Mouse (Mus musculus) adrenal gland, adult 2 months (tissue): ENCODE data around the gene Cobl. TPM values are rescaled to one million over a fixed set of nuclear protein-coding genes. Genes with fewer than 3 reads are reported as not detected.
A peak's percentile ranks its signal among the peaks of the same experiment; 100 is the strongest.

Experiments
- DNase-seq: peaks from one replicate; pipeline ENCODE4 v3.0.0; 2021
- long read RNA-seq: library from polyadenylated mRNA; stranded (forward); transcript quantifications from one replicate; pipeline ENCODE4 v2.0.0, GENCODE M21; 2021
- polyA plus RNA-seq: library from polyadenylated mRNA; depleted of rRNA; stranded (reverse); fragments of >200 nt; gene quantifications from 2 replicates; pipeline ENCODE4 v1.2.3, GENCODE M21; 2012; rRNA removed
- total RNA-seq, 2 experiments: library from RNA; stranded (reverse); gene quantifications; 2 replicates each; pipeline ENCODE4 v1.2.3; 2021

Cobl gene
- 1 to 10 TPM; 3.5 to 3.9 TPM for total RNA-seq
- 0.34 and 0.37 TPM in 2 replicates for polyA plus RNA-seq
- long read RNA-seq, result 0 reads

DNA sequence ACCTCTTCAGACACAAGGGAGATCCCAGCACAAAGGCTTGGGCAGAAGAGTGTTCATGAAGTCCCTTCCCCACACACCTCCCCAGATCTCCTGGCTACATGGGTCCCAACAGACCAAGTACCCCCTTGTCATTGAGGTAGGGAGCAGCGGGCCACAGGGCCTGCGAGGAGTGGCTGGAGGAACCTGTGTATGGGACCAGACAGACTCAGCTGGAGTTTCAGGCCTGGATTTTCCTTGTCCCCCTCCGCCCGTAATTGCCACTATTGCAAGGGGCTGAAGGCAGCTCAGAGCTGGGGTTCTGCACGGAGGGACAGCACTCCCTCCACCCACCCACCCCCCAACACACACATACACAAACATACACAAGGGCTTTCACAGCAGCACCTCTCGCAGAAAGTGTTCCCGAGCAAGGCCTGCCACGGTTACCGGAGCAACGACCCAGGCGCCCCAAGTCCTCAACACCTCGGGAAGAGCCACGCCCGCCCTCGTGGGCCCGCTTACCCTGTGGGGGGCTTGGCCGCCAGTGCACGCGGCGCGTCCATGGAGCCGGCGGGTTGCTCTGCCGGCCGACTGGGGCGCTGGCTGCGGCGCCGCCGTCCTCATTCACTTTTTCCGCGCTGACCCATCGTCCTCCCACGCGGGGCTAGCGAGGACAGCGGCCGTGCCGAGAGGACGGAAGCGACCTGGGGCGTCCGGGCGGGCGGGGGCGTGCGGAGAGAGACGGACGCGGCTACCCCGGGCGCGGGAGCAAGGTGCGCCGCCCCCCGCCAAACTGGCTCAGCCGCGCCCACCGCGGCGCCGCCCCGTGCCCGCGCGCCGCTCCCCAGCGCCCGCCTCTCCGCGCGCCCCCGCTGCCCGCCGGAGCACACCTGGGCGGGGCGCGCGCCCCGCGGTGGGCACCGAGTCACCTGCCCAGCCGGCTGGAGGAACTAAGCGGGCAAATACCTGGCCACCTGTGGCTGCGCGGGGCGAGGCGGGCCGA lies at the start of gene Cobl:
Gene Cobl, minus strand, starts transcription at position 780 of the 982 bp plus-strand sequence.
- DNase-seq, result peak; percentile 36

DNA sequence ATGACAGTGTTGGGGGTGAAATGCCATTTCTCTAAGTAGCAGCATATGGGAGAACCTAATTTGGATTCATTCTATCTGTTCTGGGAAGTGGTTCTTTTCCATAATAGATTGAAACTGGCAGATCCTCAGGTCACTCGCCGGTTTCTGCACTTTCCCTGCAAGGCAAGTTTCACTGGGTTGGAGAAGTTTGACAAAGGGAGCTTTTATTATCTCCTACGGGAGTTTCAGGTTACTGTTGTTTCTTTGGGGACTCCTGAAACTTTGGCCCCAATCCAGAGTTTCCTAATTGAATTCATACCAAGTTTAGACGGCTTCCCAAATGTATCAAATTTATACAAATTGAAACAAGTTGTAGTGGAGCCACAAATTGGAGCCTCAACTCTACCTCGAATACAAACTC lies 49.0 kb upstream of the Cobl start:
- DNase-seq, result no peak

DNA sequence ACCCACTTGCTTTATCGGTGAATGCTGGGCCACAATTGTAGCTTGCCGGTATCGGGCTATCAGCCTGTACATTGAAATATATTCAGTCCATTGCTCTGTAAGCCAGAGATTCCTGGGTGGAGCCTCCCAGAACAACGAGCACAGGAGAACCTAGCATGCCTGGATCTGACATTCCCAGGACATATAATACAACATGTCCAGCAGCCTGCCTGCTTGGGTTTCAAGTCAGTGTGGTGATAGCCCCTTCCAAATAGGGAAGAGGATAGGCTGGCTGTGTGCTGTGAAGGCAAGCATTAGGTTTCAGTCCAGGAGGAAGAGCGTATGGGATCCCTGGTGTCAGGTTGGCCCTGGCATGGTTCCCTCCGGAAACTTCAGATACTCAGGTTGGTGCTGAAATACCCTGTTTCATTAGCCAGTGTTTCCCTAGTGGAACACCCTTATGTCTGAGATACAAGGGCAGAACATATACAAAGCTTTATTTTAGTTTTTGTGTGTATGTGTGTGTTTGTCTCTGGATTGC lies 41.7 kb upstream of the Cobl start:
- no peak for DNase-seq

DNA sequence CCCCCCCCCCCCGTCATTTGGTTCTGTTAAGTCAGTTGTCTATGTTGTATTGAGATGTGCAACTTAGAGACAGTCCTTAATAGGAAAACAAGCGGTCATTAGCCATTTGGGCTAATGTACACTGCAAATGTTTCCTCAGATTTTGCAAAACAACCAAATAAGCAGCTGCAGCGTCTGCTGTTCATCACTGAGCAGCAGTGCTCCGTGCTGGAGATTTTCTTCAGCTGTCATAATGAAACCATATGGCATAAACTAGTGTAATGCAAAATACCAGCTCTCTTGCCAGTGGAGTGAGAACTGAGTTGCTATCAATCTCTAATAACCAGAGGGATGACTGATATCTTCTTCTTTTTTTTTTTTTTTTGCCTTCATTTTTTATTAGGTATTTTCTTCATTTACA lies 39.0 kb upstream of the Cobl start:
- DNase-seq, result no peak

DNA sequence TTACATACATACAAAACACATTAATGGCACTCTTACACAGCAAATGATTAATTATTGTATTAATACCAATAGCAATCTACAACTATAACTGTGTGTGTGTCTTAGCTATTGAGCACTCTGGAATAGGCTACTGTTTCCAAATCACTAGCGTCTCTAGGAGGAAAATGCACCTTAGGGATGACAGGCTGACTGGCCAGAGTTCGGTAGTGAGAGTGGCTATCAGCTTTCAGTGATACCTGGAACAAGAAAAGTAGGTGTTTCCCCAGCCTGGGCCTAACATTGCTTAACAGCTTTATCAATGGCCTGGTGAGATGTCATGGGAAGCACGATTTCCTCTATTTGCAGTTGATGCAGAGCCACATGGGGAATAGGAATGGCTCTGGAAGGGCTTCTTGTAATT lies 37.0 kb upstream of the Cobl start:
- DNase-seq, result no peak

DNA sequence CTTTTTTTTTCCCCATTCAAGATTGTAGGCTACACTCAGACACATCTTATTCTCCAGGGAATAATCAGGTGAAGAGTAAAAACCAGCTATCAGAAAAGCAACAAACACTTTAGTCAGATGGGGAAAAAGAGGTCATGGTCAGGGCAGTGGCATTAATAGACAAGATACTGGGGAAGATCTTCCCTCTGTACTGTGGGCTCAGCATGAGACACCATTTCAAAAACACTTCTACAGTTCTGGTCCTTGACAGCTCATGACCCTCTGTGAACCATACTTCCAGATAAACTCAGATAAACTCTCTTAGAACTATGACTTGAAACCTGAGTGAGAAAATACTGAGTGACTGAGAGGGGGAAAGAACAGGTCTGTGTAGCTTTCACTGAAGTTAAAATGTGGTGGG lies 29.0 kb upstream of the Cobl start:
- DNase-seq, result no peak

DNA sequence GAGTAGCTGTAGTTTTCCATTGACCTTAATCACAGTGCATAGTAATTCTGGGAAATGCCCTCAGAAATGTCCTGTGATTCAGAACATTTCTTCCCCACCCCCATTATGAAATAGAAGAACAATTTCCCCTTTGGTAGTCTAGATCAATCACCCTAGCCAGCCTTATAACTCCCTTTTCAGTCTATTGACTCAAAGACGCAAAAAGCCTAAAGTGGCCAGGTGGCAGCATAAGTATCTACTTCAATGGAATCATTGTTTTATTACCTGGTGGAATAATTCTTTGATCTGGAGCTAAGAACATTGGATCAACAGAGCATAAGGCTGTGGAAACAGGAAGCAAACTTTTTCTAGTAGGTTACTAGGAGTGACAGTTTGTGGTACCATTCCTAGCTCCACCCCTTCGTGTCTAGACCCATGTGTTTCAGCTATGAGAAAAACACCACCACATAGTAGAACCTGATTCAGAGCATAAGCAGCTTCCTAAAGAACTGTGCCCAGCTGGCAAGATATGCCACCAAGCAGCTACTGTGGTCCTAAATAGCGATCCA lies 15.2 kb upstream of the Cobl start:
- DNase-seq, result no peak

DNA sequence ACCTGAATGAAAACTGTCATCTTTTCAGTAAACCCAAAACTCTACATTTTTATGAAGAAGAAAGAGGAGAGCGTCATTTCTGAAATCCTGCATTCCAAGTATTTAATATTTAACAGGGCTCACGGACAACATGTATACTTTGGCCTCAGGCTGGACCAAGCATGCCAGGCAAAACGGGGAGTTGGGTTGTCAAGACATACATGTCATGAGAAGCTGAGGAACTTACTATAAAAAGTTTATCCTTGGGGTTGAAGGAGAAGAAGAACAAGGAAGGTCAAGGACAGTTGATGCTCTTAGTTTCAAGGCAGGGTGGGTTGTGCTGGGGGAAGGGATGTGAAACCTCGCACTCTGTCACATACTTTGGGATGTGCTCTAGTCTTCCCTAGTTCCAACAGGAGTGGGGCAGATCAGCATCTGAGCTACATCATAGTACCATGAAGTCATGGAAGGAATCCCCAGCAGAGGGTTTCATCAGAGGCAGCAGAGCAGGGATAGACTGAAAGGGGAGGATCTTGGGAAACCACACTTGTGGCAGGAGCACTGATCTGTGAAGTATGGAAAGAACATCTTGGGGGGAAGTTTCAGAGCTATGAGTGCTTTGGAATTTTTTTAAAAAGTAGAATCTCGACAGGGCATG lies 9.7 kb upstream of the Cobl start:
- DNase-seq, result no peak

DNA sequence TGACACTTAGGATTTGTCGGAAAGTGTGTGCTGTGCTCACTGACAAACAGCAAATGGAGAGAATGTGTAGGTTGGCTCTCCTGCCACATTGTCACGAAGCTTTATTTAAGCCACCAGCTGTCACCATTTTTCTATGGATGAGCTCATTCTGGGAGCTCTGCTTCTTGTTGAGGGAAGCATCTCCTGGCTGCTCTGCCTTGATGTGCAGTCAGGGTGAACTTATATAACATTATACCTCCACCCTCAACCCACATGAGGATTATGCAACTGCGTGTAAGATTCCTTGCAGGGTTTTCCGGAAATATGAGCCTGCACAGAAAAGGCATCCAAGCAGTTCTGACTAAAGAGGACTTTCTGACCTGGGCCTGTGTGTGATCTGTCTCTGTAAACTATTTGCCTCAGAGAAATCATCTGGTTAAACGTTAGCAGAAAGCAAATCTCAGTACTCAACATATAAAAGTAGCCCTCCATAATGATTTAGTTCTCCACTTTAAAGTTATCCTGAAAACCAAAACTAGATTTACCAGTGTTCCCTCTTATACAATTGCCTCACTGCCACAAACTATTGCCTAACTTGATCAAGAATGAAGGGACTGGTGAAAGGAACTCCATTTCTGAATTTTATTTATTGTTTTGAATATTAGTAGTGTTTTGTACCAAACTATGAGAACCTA lies 9.0 kb upstream of the Cobl start:
- DNase-seq, result no peak

DNA sequence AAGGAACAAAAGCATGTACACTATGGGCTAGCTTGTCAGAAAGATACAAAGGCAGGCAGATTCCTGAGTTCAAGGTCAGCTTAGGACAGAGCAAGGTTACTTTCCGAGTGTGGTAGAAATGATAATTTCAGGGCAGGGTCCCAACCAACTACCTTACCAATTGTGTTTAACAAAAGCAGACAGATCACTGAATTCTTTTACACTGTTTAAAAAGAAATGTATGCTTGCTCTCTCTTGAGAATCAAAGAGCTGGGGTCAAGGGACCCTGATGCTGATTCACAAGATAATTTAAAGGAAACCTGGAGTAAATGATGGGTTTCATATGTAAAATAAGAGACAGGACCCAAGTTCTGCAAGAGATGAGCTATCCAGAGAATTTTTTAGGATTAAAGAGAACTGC lies 4.9 kb upstream of the Cobl start:
- no peak for DNase-seq

DNA sequence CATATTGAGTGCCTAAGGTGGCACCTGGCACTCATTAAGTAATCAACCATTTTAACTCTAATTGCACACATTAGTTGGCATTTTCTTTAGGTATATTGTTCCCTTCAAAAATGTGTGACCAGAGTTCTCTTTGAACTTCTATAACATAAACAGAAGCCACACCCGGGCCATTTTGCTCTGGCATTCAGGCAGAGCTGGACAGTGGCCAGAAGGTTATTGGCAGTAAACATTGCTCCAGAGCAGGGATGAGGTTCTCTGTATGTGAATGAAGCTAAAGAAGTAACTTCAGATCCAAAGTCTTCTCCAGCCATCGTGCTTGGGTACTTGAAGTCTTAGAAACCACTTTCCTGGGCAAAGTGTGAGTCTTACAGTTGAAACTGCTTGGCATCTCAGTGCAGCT lies 3.9 kb upstream of the Cobl start:
- DNase-seq, result no peak

DNA sequence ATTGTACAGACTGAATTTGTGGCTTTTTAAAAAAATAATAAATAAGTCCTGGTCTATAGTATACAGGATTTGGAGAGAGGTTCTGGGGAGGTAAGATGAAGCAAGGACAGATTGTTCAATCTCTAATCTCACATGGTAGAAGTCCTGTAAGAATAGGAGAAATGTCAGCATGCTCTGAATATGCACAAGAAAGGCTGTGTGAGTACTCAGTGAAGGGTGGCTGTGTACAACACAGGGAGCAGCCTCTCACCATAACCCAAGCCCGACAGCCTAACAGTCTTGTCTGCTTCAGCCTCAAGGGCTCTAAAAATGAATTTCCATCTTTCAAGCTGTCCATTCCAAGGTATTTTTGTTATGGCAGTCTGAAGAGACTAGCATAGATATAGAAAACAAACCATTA lies 3.1 kb upstream of the Cobl start:
- no peak for DNase-seq

DNA sequence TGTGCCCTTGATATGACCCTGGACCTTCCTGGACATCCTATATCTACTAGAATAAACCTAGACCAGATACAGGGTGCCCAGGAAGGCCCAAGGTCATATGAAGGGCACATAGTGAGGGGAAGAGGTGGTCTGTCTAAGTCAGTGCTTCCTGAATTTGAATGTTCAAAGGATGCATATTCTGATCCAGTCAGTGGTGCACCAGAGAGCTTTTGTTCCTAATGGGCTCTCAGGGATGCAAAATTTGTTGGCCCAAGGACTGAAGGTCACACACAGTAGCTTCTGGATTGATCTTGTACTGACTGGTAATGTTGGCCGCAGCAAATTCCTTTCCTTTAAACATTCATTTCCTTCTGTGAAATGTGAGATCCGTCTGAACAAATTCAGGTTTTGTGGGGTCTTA lies 2.5 kb upstream of the Cobl start:
- DNase-seq, result no peak

DNA sequence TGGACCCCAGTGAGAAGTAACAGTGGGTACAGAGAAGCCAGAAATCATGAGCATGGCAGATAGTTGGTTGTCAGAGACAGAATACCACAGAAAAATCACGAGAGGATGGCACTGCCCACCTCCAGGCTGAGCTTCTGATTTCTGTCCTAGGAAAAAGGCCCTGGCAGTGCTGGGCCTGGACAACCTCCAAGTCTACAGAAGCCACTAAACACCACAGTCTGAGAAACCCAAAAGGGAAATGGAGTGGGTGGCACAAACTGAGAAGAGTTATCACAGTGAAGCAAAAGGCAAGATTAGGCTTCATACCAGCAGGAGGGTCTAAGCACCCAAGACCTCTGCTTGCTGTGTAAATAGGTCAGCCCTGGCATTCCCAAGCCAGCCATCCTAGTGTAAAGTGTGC lies 1.8 kb upstream of the Cobl start:
- DNase-seq, result no peak

DNA sequence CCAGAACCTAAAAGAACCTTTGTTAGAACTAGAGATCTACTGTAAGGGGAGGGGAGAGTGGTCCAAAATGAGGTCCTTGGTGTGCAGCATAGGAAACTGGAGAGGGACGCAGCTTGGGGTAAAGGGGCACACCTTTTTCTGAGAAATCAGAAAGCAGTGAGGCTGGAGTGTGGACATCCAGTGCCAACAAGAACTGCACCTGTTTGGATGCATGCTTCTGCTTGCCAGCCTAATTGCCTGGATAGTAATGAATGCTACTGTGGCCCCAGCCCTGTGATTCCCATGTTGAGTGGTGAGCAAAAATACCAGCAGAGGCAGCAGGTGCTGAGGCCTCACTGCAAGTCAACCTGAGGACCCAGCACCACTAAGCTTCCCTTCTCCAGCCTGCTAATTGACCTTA lies 469 bp upstream of the Cobl start:
- no peak for DNase-seq

DNA sequence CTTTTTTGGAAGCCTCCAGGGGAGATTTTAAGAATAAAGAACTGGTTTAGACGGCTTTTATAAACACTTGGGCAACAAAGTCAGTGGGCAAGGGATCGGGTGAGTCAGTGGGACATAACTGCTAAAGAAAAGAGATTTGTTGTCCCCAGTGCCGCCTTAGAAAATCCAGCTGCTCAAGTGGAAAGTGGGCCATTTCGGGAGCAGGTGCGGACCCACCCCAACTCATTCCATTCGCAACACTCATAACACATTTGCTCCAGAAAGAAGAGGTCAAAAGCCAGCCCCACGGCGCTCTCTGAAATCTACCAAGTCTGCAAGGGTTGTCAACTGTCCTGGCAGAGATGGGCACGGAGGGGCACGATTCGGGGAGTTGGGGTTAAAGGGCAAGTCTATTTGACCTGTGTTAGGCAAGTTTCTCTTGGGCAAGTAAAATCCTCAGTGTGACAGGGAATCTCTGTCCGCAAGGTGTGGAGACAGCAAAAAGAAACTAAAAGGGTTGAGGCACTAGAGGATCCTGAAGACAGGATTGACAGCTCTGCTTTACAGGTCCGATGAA lies 1.1 kb downstream of the Cobl start:
- no peak for DNase-seq

DNA sequence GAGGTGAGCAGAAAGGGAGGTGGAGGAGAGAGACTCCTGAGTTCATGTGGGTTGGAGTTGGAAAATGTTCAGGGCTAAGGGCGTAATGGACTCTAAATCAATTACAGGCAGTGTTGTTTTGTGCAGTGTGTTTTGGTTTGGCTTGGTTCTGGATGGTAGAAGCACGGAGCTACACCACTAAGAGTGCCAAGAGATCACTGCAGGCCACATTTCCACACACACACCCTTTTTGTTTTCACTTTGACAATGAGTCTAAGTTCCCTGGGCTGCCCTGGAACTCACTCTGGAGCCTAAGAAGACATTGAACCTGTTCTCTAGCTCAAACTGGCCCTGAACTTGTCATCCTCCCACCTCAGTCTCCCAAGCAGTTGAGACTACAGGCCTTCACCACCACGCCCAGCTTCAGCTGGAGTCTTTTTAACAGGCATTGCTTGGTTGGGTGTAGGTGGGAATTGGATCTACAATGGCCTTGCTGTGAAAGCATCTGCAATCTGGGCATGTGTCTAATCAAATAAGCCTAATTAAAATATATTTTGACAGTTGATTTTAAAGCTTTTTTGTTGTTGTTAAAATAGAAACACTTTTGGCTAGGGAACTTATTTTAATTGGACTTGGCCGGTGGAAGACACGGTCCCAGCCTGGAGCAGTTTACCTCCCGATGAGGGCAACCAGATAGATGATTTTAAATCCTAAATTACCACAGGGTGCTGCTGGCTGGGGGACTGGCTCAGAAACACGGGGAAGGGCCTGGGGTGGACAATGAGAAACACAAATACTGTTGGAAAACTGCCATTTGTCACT lies 4.8 kb downstream of the Cobl start:
- DNase-seq, result no peak

DNA sequence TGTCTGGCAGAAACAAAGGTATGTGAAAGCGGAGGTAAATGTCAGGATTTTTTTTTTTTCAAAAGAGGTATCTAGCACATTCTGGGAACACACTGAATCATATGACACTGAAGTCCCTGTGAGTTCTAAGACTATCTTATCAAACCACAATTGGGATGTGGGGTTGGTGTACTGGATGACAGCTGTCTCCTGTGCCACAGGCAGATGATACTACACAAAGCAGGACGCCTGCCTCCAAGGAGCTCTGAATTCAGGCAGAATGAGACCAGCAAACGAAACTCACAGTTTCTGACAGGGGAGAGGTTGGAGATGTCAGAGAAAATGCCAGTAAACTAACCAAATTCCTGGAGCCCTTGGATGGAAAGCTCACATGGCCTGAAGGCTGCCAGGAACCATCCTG lies 5.9 kb downstream of the Cobl start:
- no peak for DNase-seq

DNA sequence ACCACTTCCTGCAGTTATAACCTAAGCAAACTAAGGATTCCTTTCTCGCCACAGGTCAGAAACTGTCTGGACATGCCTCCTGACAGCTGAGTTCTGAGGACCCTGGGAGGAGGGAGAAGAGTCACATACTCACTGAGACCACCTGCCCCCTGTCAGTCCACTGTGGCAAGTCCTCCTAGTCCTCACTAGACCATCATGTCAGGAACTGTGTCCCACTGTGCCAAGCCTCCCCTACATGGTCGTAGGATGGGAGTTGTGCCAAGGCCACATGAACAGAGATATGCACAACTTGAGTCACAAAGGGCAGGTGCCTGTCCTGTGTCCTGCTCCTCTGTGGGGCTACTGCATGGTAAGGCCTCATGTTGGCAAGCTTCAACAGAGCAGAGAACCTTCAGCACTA lies 6.4 kb downstream of the Cobl start:
- DNase-seq, result no peak

DNA sequence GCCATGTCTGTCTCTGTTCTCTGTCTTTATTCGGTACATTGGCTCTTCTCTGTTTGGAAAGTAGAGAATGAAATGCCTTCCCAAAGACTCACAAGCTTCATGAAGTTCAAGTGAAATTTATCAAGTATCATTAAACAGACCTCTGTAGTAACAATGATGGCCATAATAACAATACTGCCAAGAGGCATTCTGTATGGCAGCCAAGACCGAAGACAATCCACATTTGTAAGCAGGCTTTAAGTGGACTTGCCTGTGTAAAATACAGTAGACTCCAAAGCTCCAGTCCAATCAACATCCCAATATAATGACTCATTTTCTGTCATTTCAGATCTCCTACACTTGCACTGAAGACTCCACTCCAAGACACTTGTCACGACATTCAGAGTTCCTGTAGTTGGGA lies 16.7 kb downstream of the Cobl start:
- no peak for DNase-seq

DNA sequence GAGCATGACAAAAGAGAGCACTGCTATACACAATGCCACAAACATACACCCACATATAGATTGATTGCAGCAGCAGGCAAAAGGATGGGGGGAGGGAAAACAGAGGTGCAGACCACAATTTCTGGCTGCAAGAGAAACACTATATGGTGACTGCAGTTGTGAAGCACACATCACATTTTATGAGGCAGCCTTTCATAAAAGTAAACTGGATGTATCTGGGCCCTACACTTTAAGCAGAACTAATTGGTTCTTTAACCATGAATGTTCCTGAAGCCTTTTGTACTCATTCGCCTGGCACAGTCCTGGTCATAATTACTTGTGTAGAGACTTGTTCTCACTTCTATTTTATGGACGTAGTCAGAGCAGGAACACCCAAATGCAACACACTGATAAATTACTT lies 19.5 kb downstream of the Cobl start:
- DNase-seq, result no peak
